Mouse (Mus musculus): ENCODE measurements at regions not wholly inside any gene's neighbourhood (a gene's known extent, or its start where the extent isn't known, plus 50 kb on each side); places are given as distances from the start of the nearest gene placed in this dataset.

DNA sequence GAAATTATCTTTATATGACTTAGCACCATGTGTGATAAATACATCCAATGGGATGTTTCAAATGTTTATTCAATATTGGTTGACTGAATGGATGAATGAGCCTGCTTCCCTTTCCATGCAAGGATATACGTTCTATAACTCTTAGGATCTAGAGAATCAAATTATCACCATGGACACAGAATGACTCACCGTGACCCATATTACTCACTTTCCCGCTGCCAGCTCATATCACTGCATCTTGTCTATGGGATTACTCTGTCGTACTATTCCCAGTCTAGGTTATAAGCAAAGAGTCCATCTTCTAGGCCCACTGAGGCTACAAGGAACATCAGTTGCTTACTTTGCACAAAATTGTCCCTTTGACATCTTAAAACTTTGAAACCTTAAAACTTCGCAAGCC, 141.0 kb upstream of the Thbs1 start:
- DNase-seq (ENCODE audit: low spot score) = no peak

GRCm38 (mm10) chr2:117977033-117977432, 134.6 kb upstream of the Thbs1 start:
- DNase-seq (ENCODE audit: low spot score) = no peak

DNA sequence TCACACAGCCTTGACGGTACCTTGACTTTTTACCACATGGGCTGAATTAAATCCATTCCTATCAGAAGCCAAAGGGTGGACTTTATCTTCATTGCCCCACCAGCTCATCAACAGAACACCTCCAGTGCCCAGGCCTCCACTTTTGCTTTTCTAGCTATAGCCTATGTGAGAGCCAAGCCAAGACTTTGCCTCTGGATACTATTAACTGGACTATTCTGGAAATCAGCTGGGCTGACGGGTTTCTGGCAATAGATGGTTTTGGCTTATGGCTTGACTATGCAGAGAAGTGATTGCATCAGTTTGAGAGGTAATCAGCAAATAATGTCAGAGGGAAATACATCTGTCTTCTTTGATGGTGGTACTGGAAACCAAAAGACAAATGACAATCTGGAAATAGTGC, 130.8 kb upstream of the Thbs1 start:
- no peak for DNase-seq (ENCODE audit: low spot score)

- DNase-seq (ENCODE audit: low spot score) = no peak
Measured at GRCm38 (mm10) chr2:117984569-117984968, 127.1 kb upstream of the Thbs1 start.

GRCm38 (mm10) chr2:117987426-117988215, 124.1 kb upstream of the Thbs1 start:
- no peak for DNase-seq (ENCODE audit: low spot score)

- DNase-seq (ENCODE audit: low spot score) = no peak
Measured at GRCm38 (mm10) chr2:117988396-117989173, 123.1 kb upstream of the Thbs1 start.

DNA sequence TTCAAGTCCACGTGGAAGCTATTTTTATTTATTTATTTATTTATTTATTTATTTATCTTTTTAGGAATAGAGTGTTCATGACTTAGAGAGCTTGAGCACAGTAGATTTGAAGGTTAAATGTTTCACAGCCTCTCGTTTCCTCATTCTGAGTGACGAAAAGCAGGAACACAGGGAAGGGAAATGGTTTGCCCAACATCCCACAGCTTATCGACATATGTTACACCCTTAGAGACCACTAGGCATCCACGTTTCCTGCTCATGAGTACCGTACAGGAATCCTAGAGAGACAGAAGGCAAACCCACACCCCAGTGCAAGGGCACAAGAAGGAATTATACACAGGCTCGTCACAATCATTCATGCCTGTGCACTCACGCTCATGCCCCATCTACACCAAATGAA, 122.5 kb upstream of the Thbs1 start:
- no peak for DNase-seq (ENCODE audit: low spot score)

DNA sequence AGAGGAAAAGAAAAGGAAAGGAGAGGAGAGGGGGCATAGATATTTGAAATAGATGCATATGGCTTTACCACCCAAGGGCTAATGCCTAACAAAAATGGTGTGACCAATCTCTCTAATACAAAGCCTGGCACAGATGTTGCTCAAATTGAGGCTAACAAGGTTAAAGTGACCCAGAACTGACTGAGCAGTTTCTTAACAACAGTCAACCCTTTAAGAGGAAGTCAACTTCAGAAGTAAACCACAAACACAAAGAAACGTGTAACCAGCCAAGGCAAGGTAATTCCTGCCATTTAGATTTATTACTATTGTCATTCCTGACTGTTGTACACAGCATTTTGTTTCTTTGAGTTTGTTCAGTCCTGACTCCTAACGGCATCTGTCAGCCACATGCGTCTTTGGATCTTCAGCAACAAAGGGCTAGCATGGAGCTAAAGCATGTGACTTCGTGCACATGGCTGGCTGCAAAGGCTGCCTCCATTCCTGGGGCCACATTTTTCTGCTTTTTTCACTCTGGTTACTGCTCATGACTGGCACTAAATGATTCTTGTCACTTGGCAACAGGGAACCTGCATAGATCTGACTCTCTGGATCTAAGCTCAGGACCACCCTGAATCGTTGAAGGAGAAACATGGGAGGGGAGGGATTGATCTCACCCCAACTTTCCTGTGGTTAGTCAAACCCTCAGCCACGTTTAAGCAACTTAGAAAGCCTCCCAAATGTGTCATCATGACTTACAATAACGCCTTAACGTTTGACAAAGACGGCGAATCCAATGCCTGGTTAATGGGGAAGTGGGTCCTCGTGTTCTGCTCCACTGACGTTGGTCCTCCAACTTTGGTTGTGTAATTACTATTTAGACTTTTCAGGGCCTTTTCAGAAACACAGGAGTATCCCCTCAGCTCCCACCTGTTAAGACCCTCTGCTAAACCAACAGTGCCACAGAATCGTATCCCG, 115.3 kb upstream of the Thbs1 start:
- DNase-seq (ENCODE audit: low spot score) = no peak

DNA sequence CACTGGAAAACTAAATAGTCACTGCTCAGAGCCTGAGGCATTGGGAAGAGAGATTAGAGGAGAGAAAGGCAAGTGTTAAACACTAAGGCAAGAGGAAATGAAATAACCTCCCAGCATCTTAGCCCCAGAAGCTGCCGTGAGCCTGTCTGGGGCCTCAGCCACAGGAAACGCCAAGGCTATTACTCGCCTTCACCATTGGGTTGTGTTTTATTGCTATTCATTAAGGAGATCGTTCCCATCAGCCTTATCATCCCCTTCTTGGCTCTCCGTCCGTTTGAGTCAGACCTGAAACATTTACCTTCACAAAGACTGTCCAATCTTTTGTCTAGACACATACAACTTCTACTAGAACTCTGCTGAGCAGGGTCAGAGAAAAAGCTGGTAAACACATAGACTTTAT, 112.0 kb upstream of the Thbs1 start:
- no peak for DNase-seq (ENCODE audit: low spot score)

- DNase-seq (ENCODE audit: low spot score) = no peak
Measured at GRCm38 (mm10) chr2:118004191-118004590, 107.5 kb upstream of the Thbs1 start.

DNA sequence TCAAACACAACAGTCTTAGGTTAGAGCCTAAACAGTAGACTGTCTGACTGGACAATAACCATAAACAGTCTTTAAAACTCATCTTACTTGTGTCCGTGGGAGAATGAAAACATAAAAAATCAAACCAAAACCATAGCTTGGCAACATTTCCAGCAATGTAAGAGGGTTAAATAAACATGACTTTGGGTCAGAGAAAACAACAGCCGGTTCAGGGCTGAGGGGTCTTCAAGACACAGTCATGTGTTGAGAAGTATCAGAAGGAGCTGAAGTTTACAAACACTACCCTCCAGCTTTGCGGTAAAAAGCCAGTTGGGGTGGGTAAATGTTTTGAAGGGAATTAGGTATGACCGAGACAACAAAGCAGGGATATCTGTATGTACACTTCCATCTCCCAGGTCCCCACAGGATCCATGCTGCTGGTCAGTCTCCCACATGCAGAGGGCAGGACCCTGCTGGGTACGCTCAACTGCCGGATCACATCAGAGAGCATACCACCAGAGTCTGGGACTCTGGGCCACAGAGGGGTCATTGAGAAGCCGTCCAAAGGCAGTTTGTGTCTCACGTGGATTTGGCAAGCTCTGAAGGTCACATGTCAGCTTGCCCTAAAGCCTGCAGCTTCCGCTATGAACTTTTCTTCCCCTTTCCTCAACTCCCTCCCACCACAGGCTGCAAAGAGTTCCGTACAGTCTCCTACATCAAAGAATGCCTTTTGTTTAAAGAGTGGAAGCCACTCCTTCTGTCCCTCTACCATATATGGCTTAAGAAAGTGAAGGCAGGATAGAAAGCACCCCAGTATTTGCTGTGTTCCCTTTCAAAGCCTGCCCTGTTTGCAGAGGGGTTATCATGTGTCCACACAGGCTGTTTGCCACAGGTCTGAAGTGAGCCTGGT, 103.9 kb upstream of the Thbs1 start:
- DNase-seq (ENCODE audit: low spot score) = peak; percentile 70

GRCm38 (mm10) chr2:118011679-118012078, 100.0 kb upstream of the Thbs1 start:
- DNase-seq (ENCODE audit: low spot score) = no peak

DNA sequence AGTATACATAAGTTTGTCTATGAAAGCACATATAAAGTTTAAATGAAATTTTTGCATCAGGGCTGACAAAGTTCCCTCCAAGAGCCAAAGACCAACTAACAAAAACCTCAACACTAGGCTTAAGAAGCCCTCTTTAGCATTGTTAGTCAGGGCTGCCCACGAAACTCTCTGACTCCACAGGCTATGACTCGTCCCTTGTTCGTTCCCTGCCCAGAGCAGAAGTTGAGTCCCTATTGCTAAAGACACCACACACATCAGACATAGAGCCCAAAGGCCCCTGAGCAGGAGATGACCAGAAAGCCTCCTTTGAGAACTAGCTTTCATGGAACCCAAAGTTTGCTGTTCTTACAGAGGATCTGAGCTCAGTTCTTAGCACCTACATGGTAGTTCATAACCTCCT, 99.5 kb upstream of the Thbs1 start:
- no peak for DNase-seq (ENCODE audit: low spot score)

DNA sequence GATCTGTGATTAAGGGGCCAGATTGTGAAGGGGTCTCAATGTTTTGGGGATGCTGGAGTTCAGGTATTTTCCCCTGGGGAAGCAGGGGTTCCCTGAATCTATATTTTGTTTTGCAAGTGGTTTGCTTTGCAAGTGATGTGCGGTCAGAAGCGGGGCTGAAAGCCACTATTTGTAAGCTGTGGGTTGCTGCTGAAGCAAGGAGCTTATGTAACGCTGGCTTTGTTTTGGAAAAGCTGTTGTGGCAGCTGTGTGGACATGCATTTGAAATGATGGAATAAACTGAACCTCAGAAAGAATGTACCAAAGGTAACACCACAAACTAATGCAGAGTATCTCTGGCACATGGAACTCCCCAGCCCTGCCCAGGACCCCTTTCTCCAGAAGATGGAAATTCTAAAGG, 98.5 kb upstream of the Thbs1 start:
- no peak for DNase-seq (ENCODE audit: low spot score)

DNA sequence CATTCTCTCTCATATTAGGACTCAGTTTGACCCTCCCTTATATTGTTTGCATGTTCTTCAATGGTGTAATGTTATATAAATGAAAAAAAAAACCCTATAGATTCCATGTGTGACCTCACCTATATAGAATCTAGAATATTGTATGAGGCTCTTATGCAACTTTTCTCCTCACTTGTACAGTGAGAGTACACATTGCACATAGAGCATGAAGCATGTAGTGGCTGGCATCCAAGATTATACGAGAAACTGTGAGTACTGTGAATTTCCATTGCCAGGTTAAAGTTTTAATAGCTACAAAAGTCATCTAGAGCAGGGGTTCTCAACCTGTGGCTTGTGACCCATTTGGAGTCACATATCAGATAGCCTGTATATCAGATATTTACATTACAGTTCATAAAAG, 96.5 kb upstream of the Thbs1 start:
- no peak for DNase-seq (ENCODE audit: low spot score)

- no peak for DNase-seq (ENCODE audit: low spot score)
Measured at GRCm38 (mm10) chr2:118025829-118026735, 85.6 kb upstream of the Thbs1 start.

DNA sequence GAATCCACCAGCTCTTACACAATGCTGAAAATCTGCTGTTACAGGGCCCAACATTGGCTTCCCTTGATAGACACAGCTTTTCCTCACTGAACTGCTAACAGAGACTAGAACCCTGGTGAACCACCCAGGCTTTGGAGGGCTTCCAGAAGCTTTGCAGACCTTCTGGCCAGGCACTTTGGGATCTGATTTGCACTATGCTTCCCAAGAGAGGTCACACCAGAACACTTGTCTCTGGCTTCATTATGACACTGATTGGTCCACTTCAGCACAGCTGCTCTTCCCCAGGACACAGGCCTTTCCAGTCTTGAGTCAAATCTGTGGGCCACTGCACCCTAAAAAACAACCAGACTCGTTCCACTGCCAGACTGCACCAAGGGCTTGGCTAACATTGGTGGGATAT, 82.8 kb upstream of the Thbs1 start:
- DNase-seq (ENCODE audit: low spot score) = no peak

- DNase-seq (ENCODE audit: low spot score) = no peak
Measured at GRCm38 (mm10) chr2:118029470-118030108, 82.1 kb upstream of the Thbs1 start.

DNA sequence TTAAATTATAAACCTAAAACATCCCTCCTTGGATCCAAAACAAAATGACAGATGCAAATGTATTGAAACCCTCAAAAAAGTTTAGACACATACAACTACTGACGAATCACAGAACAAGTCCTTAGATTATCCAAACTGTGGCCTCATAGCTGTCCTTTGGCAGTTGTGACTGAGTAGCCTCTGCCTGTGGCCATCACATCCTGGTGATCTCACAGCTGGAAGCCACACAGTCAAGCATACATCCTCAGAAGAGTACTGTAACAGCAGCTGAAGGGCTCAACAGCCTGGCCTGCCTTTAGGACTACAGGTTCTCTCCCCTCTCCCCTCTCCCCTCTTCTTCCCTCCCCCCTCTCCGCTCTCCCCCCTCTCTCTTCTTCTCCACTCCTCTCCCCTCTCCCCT, 80.0 kb upstream of the Thbs1 start:
- no peak for DNase-seq (ENCODE audit: low spot score)

DNA sequence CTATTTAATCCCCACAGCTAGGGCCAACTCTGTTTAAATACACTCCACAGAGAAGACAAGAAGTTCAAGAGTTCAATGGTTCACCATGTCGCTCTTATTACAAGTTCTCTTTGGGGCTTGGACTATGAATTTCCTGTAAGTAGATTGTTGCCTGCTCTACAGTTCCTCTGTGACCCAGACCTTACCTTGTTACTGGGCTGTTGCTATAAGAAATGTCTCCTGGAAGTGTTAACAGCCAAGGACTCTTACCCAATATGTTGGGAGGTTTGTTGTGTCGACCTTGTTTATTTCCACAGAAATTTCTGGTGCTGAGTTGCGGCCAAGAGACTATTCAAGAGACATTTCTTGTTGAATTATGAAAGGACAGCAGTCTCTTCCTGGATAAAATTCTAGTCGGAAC, 78.3 kb upstream of the Thbs1 start:
- peak; percentile 20 for DNase-seq (ENCODE audit: low spot score)
